Mouse (Mus musculus) liver, embryonic 15.5 days (tissue): ENCODE measurements around the gene Atg16l1. TPM values are rescaled to one million over a fixed set of nuclear protein-coding genes. Genes with fewer than 3 reads are reported as not detected.
"Not testable (repeated sequence)": the region's sequence is repeated elsewhere in the genome, so short reads cannot be mapped to it uniquely, and the experiment has no call there.

Experiments used
- ATAC-seq: fragments of 200-750 bp; cut with Nextera tagmentation; 2 replicates; pipeline ENCODE4 v1.8.0; 2017; ENCODE audit warnings: moderate number of reproducible peaks, mild to moderate bottlenecking, moderate library complexity; ENCODE audit not compliant: insufficient read depth
- H3K27ac ChIP-seq: fragments of 300-500 bp; sonication (generic); replicated peaks from 2 replicates; pipeline ENCODE4 v1.5.1; 2015; ENCODE audit warnings: mild to moderate bottlenecking, inconsistent platforms
- H3K27me3 ChIP-seq: fragments of 300-500 bp; sonication (generic); 2 replicates; pipeline ENCODE4 v1.6.1; 2015; ENCODE audit warnings: mild to moderate bottlenecking, inconsistent platforms
- H3K36me3 ChIP-seq: fragments of 300-500 bp; sonication (generic); replicated peaks from 2 replicates; pipeline ENCODE4 v1.6.1; 2015; ENCODE audit warnings: moderate library complexity, mild to moderate bottlenecking, inconsistent platforms
- H3K4me1 ChIP-seq: fragments of 300-500 bp; sonication (generic); replicated peaks from 2 replicates; pipeline ENCODE4 v1.6.1; 2015; ENCODE audit warnings: inconsistent platforms
- H3K4me2 ChIP-seq: fragments of 300-500 bp; sonication (generic); 2 replicates; pipeline ENCODE4 v1.6.1; 2015; ENCODE audit warnings: moderate library complexity, mild to moderate bottlenecking, inconsistent platforms
- H3K4me3 ChIP-seq: fragments of 300-500 bp; sonication (generic); replicated peaks from 2 replicates; pipeline ENCODE4 v1.5.1; 2015; ENCODE audit warnings: mild to moderate bottlenecking, inconsistent platforms
- H3K9ac ChIP-seq: fragments of 300-500 bp; sonication (generic); 2 replicates; pipeline ENCODE4 v1.6.1; 2015; ENCODE audit warnings: moderate library complexity, mild to moderate bottlenecking, inconsistent platforms
- H3K9me3 ChIP-seq: fragments of 300-500 bp; sonication (generic); replicated peaks from 2 replicates; pipeline ENCODE4 v1.6.1; 2016; ENCODE audit warnings: inconsistent platforms
- WGBS: fragments of 180-500 bp; shearing (Covaris S2); methylation state at CpG from one replicate; pipeline ENCODE4 v1.1.7; 2015; ENCODE audit warnings: mixed read lengths; ENCODE audit not compliant: insufficient replicate concordance; 5-methylcytosine and 5-hydroxymethylcytosine counted together
- polyA plus RNA-seq: library from polyadenylated mRNA; unstranded; fragments of >200 nt; fragmentation: Nextera tagmentation; extraction: Ambion mirVana; gene quantifications from 2 replicates; pipeline ENCODE4 v1.2.1, GENCODE M21; 2015

Gene Atg16l1
- polyA plus RNA-seq, 1 experiment from 2014 or later, result 15.0 TPM

GRCm38 (mm10) chr1:87807751-87808150 is 52.1 kb downstream of the Atg16l1 start:
- no peak for ATAC-seq
- no peak overlapping the region for H3K4me3 ChIP-seq
- H3K27ac ChIP-seq, result no peak overlapping the region
- no peaks in the 10 kb centered on the region for H3K36me3 ChIP-seq
- peaks cover 13% of the 10 kb centered on the region for H3K4me1 ChIP-seq
- no peak overlapping the region for H3K4me2 ChIP-seq
- H3K27me3 ChIP-seq, result no peaks in the 10 kb centered on the region
- WGBS, result 45% methylated on average over 1 of the region's 1 CpGs
- no peaks in the 10 kb centered on the region for H3K9me3 ChIP-seq
- no peak overlapping the region for H3K9ac ChIP-seq

GRCm38 (mm10) chr1:87811391-87811790 is 55.7 kb downstream of the Atg16l1 start:
- no peaks in the 10 kb centered on the region for H3K9me3 ChIP-seq
- H3K9ac ChIP-seq, result no peak overlapping the region
- ATAC-seq, result no peak
- no peak overlapping the region for H3K4me3 ChIP-seq
- 62% methylated on average over 7 of the region's 7 CpGs for WGBS
- no peaks in the 10 kb centered on the region for H3K27me3 ChIP-seq
- no peak overlapping the region for H3K4me2 ChIP-seq
- no peak overlapping the region for H3K27ac ChIP-seq
- no peaks in the 10 kb centered on the region for H3K36me3 ChIP-seq
- peaks cover 7% of the 10 kb centered on the region; the same call in 1 of the 2 replicates for H3K4me1 ChIP-seq

- Histone ChIP-seq H3K27me3 (no peaks in the 10 kb centered on the region), H3K4me2 (no peak overlapping the region), H3K9ac (no peak overlapping the region), H3K4me1 (peaks cover 7% of the 10 kb centered on the region; the same call in 1 of the 2 replicates), H3K4me3 (no peak overlapping the region), H3K36me3 (no peaks in the 10 kb centered on the region), H3K27ac (no peak overlapping the region), H3K9me3 (no peaks in the 10 kb centered on the region)
- no peak for ATAC-seq
- WGBS, result 64% methylated on average over 10 of the region's 10 CpGs
Measured at GRCm38 (mm10) chr1:87812061-87812460, 56.4 kb downstream of the Atg16l1 start.

GRCm38 (mm10) chr1:87813155-87813554 is 57.5 kb downstream of the Atg16l1 start:
- Histone ChIP-seq H3K27ac (no peak overlapping the region), H3K4me2 (no peak overlapping the region), H3K27me3 (no peaks in the 10 kb centered on the region), H3K36me3 (no peaks in the 10 kb centered on the region), H3K4me3 (no peak overlapping the region), H3K9ac (no peak overlapping the region), H3K4me1 (no peaks in the 10 kb centered on the region), H3K9me3 (no peaks in the 10 kb centered on the region)
- 70% methylated on average over 6 of the region's 6 CpGs for WGBS
- ATAC-seq, result no peak

GRCm38 (mm10) chr1:87813681-87814080 is 58.0 kb downstream of the Atg16l1 start:
- Histone ChIP-seq H3K27ac (no peak overlapping the region), H3K27me3 (no peaks in the 10 kb centered on the region), H3K4me3 (no peak overlapping the region), H3K9ac (no peak overlapping the region), H3K9me3 (no peaks in the 10 kb centered on the region), H3K36me3 (no peaks in the 10 kb centered on the region), H3K4me2 (no peak overlapping the region), H3K4me1 (no peaks in the 10 kb centered on the region)
- 53% methylated on average over 7 of the region's 7 CpGs for WGBS
- no peak for ATAC-seq

GRCm38 (mm10) chr1:87824420-87824995 is 68.8 kb downstream of the Atg16l1 start:
- H3K36me3 ChIP-seq, result no peaks in the 10 kb centered on the region
- peaks cover 8% of the 10 kb centered on the region for H3K4me1 ChIP-seq
- H3K4me3 ChIP-seq, result no peak overlapping the region
- no peak overlapping the region for H3K9ac ChIP-seq
- no peak for ATAC-seq
- H3K27me3 ChIP-seq, result no peaks in the 10 kb centered on the region
- no peaks in the 10 kb centered on the region for H3K9me3 ChIP-seq
- H3K27ac ChIP-seq, result no peak overlapping the region
- WGBS, result 58% methylated on average over 10 of the region's 10 CpGs
- no peak overlapping the region for H3K4me2 ChIP-seq

GRCm38 (mm10) chr1:87825281-87825680 is 69.6 kb downstream of the Atg16l1 start:
- no peaks in the 10 kb centered on the region for H3K36me3 ChIP-seq
- H3K27me3 ChIP-seq, result no peaks in the 10 kb centered on the region
- 73% methylated on average over 5 of the region's 5 CpGs for WGBS
- H3K9ac ChIP-seq, result no peak overlapping the region
- no peaks in the 10 kb centered on the region for H3K9me3 ChIP-seq
- no peak overlapping the region for H3K4me2 ChIP-seq
- no peak overlapping the region for H3K4me3 ChIP-seq
- H3K27ac ChIP-seq, result no peak overlapping the region
- ATAC-seq, result no peak
- peaks cover 14% of the 10 kb centered on the region for H3K4me1 ChIP-seq

GRCm38 (mm10) chr1:87825991-87826390 is 70.3 kb downstream of the Atg16l1 start:
- Histone ChIP-seq H3K27me3 (no peaks in the 10 kb centered on the region), H3K4me3 (no peak overlapping the region), H3K27ac (no peak overlapping the region), H3K4me1 (peaks cover 14% of the 10 kb centered on the region), H3K36me3 (no peaks in the 10 kb centered on the region), H3K4me2 (no peak overlapping the region), H3K9ac (no peak overlapping the region), H3K9me3 (no peaks in the 10 kb centered on the region)
- no peak for ATAC-seq
- 68% methylated on average over 6 of the region's 6 CpGs for WGBS

- H3K4me2 ChIP-seq, result no peak overlapping the region
- WGBS, result 49% methylated on average over 2 of the region's 2 CpGs
- no peak overlapping the region for H3K27ac ChIP-seq
- no peak for ATAC-seq
- no peaks in the 10 kb centered on the region for H3K27me3 ChIP-seq
- H3K36me3 ChIP-seq, result no peaks in the 10 kb centered on the region
- no peaks in the 10 kb centered on the region for H3K9me3 ChIP-seq
- no peak overlapping the region for H3K4me3 ChIP-seq
- no peak overlapping the region for H3K9ac ChIP-seq
- peaks cover 14% of the 10 kb centered on the region for H3K4me1 ChIP-seq
Measured at GRCm38 (mm10) chr1:87826474-87826873, 70.8 kb downstream of the Atg16l1 start.

- H3K27me3 ChIP-seq, H3K9me3 ChIP-seq, H3K9ac ChIP-seq, H3K36me3 ChIP-seq, H3K4me3 ChIP-seq, H3K4me2 ChIP-seq, ATAC-seq, H3K27ac ChIP-seq: not testable (repeated sequence)
- 63% methylated on average over 1 of the region's 1 CpGs for WGBS
- peaks cover 14% of the 10 kb centered on the region for H3K4me1 ChIP-seq
Measured at GRCm38 (mm10) chr1:87827476-87827875, 71.8 kb downstream of the Atg16l1 start.

- H3K4me1 ChIP-seq, result peaks cover 14% of the 10 kb centered on the region
- 24% methylated on average over 9 of the region's 9 CpGs for WGBS
- H3K36me3 ChIP-seq, result no peaks in the 10 kb centered on the region
- no peaks in the 10 kb centered on the region for H3K27me3 ChIP-seq
- H3K27ac ChIP-seq, result no peak overlapping the region; the same call in 1 of the 2 replicates
- ATAC-seq, result no peak
- no peaks in the 10 kb centered on the region for H3K9me3 ChIP-seq
- H3K4me2 ChIP-seq, result no peak overlapping the region
- H3K9ac ChIP-seq, result no peak overlapping the region
- no peak overlapping the region for H3K4me3 ChIP-seq
Measured at GRCm38 (mm10) chr1:87828185-87828584, 72.5 kb downstream of the Atg16l1 start.
